Mouse (Mus musculus) erythroblast, embryonic 14.5 days (primary cell): ENCODE measurements around the gene Rpn2.

Source experiments
- GATA1 ChIP-seq: IDR thresholded peaks from 2 replicates; pipeline ENCODE4 v1.6.1; 2012; ENCODE audit warnings: low read length, inconsistent platforms, mixed read lengths
- TAL1 ChIP-seq: IDR thresholded peaks from 3 replicates; pipeline ENCODE4 v1.6.1; 2012; ENCODE audit warnings: low read length, inconsistent platforms, mixed read lengths

DNA sequence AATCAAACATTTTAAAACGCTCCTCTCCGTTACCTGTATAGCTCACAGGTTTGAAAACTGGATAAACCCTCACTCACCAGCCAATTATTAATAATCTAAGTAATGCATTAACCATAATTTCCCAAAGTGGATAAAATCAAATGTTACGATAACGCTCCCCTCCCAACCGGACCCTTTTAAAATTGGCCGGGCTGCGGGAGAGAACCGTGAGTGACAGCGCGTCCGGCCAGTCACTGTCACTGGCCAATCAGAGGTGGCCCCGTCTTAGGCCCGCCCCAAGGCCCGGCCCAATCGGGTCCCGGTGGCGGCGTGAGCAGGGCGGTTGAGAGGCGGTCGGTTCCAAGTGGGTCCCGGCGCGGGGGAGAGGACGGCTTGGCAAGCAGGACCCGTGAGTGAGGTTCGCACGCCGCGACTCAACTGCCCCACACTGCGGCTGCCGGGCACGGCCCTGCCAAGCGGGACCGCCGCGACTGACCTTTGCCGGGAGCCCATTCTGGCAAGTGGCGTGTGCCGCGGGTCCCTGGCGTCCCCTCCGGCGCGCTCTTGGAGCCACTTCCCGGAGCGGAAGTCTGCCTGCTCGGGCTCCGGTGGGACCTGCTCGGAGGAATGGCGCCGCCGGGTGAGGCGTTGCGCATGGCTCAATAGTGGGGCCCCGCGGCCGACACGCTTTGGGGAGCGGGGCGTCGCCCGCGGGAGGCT is at the start of gene Rpn2:
- TF ChIP-seq GATA1: no peak
- no peak for TF ChIP-seq TAL1
